8 mouse cellular contexts compared by ENCODE assay signal in the genomic region with DNA sequence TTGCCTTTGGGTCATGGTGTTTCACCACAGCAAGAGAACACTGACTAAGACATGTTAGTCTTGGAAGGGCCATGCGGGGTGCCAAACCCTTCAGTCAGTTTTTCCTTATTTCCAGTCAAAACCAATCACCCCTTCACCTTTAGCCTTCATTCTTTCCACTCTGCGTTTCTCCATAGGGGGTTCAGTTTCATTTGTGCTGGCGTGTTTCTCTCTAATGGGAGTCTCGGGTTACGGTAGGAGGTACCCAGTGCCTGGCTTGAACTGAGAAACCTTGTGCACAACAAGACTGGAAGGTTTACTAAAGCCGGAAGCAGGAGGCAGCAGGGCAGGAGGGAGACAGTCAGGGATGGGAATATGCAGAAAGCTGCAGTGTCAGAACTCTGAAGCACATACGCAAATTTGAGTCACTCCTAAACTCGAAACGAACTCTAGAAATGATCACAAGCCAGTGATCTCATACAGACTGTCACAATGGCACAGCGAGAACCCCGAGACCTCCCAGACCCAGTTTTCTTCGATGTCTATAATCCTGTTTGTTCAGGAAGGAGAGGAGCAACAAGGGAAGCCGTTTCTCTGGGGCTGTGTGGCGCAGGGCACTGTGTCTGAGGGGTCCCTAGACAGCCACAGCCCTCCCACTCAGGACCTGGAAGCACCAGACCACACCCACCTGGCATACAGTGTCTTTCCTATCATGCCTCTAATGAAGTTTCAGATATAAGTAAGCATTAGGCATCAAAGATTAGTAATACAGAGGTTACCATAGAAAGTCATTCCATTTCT. TPM values are rescaled to one million over a fixed set of nuclear protein-coding genes. Genes with fewer than 3 reads are reported as not detected.
DNase-seq lines count a peak whose midpoint lies in the region; ATAC-seq and TF ChIP-seq lines count a peak whose summit lies in the region.
"Not testable (repeated sequence)": the region's sequence is repeated elsewhere in the genome, so short reads cannot be mapped to it uniquely, and the experiment has no call there.

No protein-coding gene starts in this region.

- TF ChIP-seq CTCF in CH12.LX (conservative IDR thresholded peaks at IDR 0.05 in 1 of 2, IDR thresholded peaks at IDR 0.05 in 1 of 2; ENCODE audit: low read depth in 2 of 2, low read length in 2 of 2); kidney, postnatal 0 days (IDR thresholded peaks at IDR 0.05; ENCODE audit: low read depth): not testable (repeated sequence)

- DNase-seq in CH12.LX (ENCODE audit: extremely low read depth), result peak; percentile 22
- DNase-seq in MN1 (ENCODE audit: low spot score), result peak; percentile 5
- DNase-seq in adipocyte (ENCODE audit: low spot score), result peak; percentile 29
- peak; percentile 8 for DNase-seq in embryonic facial prominence, embryonic 10.5 days (ENCODE audit: low spot score)
- DNase-seq in kidney, postnatal 0 days (ENCODE audit: low spot score), result peak; percentile 22
- peak; percentile 87 for DNase-seq in midbrain, embryonic 11.5 days (ENCODE audit: low spot score, missing footprints)
- DNase-seq in retina, embryonic 14.5 days (ENCODE audit: low spot score), result peak; percentile 1

- peak; percentile 35; the same call in 1 of the 2 replicates for TF ChIP-seq EP300 in CH12.LX (IDR thresholded peaks at IDR 0.05; ENCODE audit: low read length)

- H3K36me3 ChIP-seq in CH12.LX (replicated peaks in 1 of 2; ENCODE audit: control insufficient read depth in 1 of 2, insufficient read depth in 1 of 2, low read length in 1 of 2); embryonic facial prominence, embryonic 10.5 days (replicated peaks); forebrain, embryonic 12.5 days (replicated peaks); kidney, postnatal 0 days (ENCODE audit: insufficient read depth, low read length); midbrain, embryonic 11.5 days (ENCODE audit: control insufficient read depth, insufficient read depth, low read length): not testable (repeated sequence)

- peak; percentile 47; the same call in 1 of the 2 replicates for ATAC-seq in forebrain, embryonic 12.5 days (ENCODE audit: low FRiP score)
- ATAC-seq in kidney, postnatal 0 days (replicated peaks; ENCODE audit: low FRiP score, low read depth), result not testable (repeated sequence)
- 0 out of 2 replicates have a peak, but pooled peaks have one; percentile 26 for ATAC-seq in midbrain, embryonic 11.5 days (ENCODE audit: low FRiP score)

- not testable (repeated sequence) for H3K9me3 ChIP-seq in CH12.LX (replicated peaks; ENCODE audit: low read length); embryonic facial prominence, embryonic 10.5 days; forebrain, embryonic 12.5 days; kidney, postnatal 0 days (replicated peaks; ENCODE audit: low read length); midbrain, embryonic 11.5 days (ENCODE audit: control insufficient read depth, low read length)

- not testable (repeated sequence) for TF ChIP-seq POLR2A in CH12.LX (IDR thresholded peaks at IDR 0.05; ENCODE audit: low read depth, low read length)

- 44% methylated on average over 13 of the region's 14 CpGs for WGBS in embryonic facial prominence, embryonic 10.5 days
- WGBS in forebrain, embryonic 12.5 days, result 32% methylated on average over 12 of the region's 14 CpGs
- 51% methylated on average over 10 of the region's 14 CpGs for WGBS in kidney, postnatal 0 days
- 32% methylated on average over 10 of the region's 14 CpGs for WGBS in midbrain, embryonic 11.5 days

- dilution Hi-C loops in CH12.LX (cut with MboI; ENCODE audit: extremely low pct_ligation_motif_present, extremely low pct_unique_long_range_greater_than_20kb, low sequenced_read_pairs), result not testable (repeated sequence)

- H3K79me2 ChIP-seq in CH12.LX (replicated peaks; ENCODE audit: control insufficient read depth, extremely low read depth, insufficient read depth, poor library complexity, severe bottlenecking), result peaks cover 17% of the 10 kb centered on the region

- H3K4me2 ChIP-seq in CH12.LX (ENCODE audit: insufficient read depth, low read depth, poor library complexity, severe bottlenecking), result peak overlapping the region; percentile 84
- H3K4me2 ChIP-seq in forebrain, embryonic 12.5 days; kidney, postnatal 0 days (ENCODE audit: low read length); midbrain, embryonic 11.5 days: not testable (repeated sequence)

- TF ChIP-seq RAD21 in CH12.LX (IDR thresholded peaks at IDR 0.05; ENCODE audit: low read depth, low read length), result not testable (repeated sequence)

- peak overlapping the region; percentile 83 for H3K27ac ChIP-seq in CH12.LX (ENCODE audit: insufficient read depth, low read depth)
- H3K27ac ChIP-seq in embryonic facial prominence, embryonic 10.5 days (replicated peaks); forebrain, embryonic 12.5 days; kidney, postnatal 0 days; midbrain, embryonic 11.5 days (ENCODE audit: low read depth, low read length): not testable (repeated sequence)

- not testable (repeated sequence) for H3K27me3 ChIP-seq in CH12.LX (replicated peaks); embryonic facial prominence, embryonic 10.5 days (replicated peaks; ENCODE audit: low read depth, poor library complexity, severe bottlenecking); forebrain, embryonic 12.5 days; kidney, postnatal 0 days (ENCODE audit: insufficient read depth, low read length); midbrain, embryonic 11.5 days (ENCODE audit: control insufficient read depth, insufficient read depth, low read length)

- H3K4me3 ChIP-seq in CH12.LX (replicated peaks in 1 of 3; ENCODE audit: low read depth in 2 of 3, low read length in 2 of 3, poor library complexity in 1 of 3), result peak overlapping the region; percentile 29 to 52 (median 37)
- not testable (repeated sequence) for H3K4me3 ChIP-seq in embryonic facial prominence, embryonic 10.5 days; forebrain, embryonic 12.5 days (replicated peaks); kidney, postnatal 0 days (replicated peaks; ENCODE audit: low read depth, low read length); midbrain, embryonic 11.5 days (ENCODE audit: low read depth, low read length)

- in situ Hi-C loops in CH12.LX (cut with MboI; ENCODE audit: low pct_ligation_motif_present, low pct_unique_long_range_greater_than_20kb, low sequenced_read_pairs), result not testable (repeated sequence)

- peak overlapping the region; percentile 63 for H3K9ac ChIP-seq in CH12.LX (ENCODE audit: insufficient read depth, low read depth)
- H3K9ac ChIP-seq in forebrain, embryonic 12.5 days; kidney, postnatal 0 days (ENCODE audit: low read depth, low read length); midbrain, embryonic 11.5 days (ENCODE audit: low read length): not testable (repeated sequence)

- H3K4me1 ChIP-seq in CH12.LX (ENCODE audit: control insufficient read depth in 1 of 2, insufficient read depth in 2 of 2); forebrain, embryonic 12.5 days; kidney, postnatal 0 days (replicated peaks; ENCODE audit: insufficient read depth, low read length); midbrain, embryonic 11.5 days (ENCODE audit: control insufficient read depth, insufficient read depth, low read length): not testable (repeated sequence)
- peaks cover 16% of the 10 kb centered on the region for H3K4me1 ChIP-seq in embryonic facial prominence, embryonic 10.5 days

TF ChIP-seq in CH12.LX, 34 proteins besides CTCF, POLR2A, EP300 and RAD21:
- TF ChIP-seq MXI1 (IDR thresholded peaks at IDR 0.05; ENCODE audit: low read depth, low read length) (peak; percentile 35; the same call in 1 of the 2 replicates), ETS1 (conservative IDR thresholded peaks at IDR 0.05; ENCODE audit: low read depth, low read length) (peak; percentile 34; the same call in 1 of the 2 replicates)

RNA-seq across cellular contexts. Expression of gene Dynlt1b, which starts 8.2 kb away (rescaled TPM):
- total RNA-seq in CH12.LX (2012; rRNA removed) (338 and 389 TPM in 2 replicates), CH12.LX (2014; rRNA removed) (542 and 607 TPM in 2 replicates)
- polyA plus RNA-seq in CH12.LX (2012; ENCODE audit: insufficient read length, low read depth), result 287 and 371 TPM in 2 replicates
- 495 TPM in 2 replicates for polyA plus RNA-seq in embryonic facial prominence, embryonic 10.5 days (2016; fragmentation: Nextera tagmentation; extraction: Ambion mirVana)
- polyA plus RNA-seq in forebrain, embryonic 12.5 days (2016; fragmentation: Nextera tagmentation; extraction: Ambion mirVana), result 683 and 693 TPM in 2 replicates
- polyA plus RNA-seq in kidney, postnatal 0 days (2015; fragmentation: Nextera tagmentation; extraction: Ambion mirVana), result 569 and 632 TPM in 2 replicates
- 673 and 680 TPM in 2 replicates for polyA plus RNA-seq in midbrain, embryonic 11.5 days (2014; fragmentation: Nextera tagmentation; extraction: Ambion mirVana)

Comparison
In these comparisons a context has a peak if more than half of its experiments do, and no peak if none do; other contexts are left out.
1. DNase-seq: peak in every context shown above with its lines; median percentile 87 in midbrain, embryonic 11.5 days; 29 in adipocyte; 22 in CH12.LX; 22 in kidney, postnatal 0 days; 8 in embryonic facial prominence, embryonic 10.5 days; 5 in MN1; 1 in retina, embryonic 14.5 days.